Mouse (Mus musculus) heart, postnatal 0 days (tissue): ENCODE measurements around the gene Polm. TPM values are rescaled to one million over a fixed set of nuclear protein-coding genes. Genes with fewer than 3 reads are reported as not detected.

Source experiments
- ATAC-seq: fragments of 200-750 bp; cut with Nextera tagmentation; 2 replicates; pipeline ENCODE4 v1.8.0; 2017; ENCODE audit warnings: low read depth, moderate number of reproducible peaks, moderate library complexity; ENCODE audit not compliant: insufficient read depth
- DNase-seq: peaks from one replicate; pipeline ENCODE4 v3.0.0-alpha.2; 2016; ENCODE audit warnings: low spot score
- H3K27ac ChIP-seq: fragments of 300-500 bp; sonication (generic); 2 replicates; pipeline ENCODE4 v1.5.1; 2014; ENCODE audit warnings: low read depth, mild to moderate bottlenecking
- H3K27me3 ChIP-seq: fragments of 300-500 bp; sonication (generic); 2 replicates; pipeline ENCODE4 v1.6.1; 2014; ENCODE audit warnings: low read length, mixed read lengths; ENCODE audit not compliant: control insufficient read depth, insufficient read depth
- H3K36me3 ChIP-seq: fragments of 300-500 bp; sonication (generic); replicated peaks from 2 replicates; pipeline ENCODE4 v1.6.1; 2014; ENCODE audit warnings: low read length, mixed read lengths; ENCODE audit not compliant: control insufficient read depth, insufficient read depth
- H3K4me1 ChIP-seq: fragments of 300-500 bp; sonication (generic); 2 replicates; pipeline ENCODE4 v1.6.1; 2014; ENCODE audit warnings: antibody characterized with exemption; ENCODE audit not compliant: control insufficient read depth, insufficient read depth
- H3K4me2 ChIP-seq: fragments of 300-500 bp; sonication (generic); 2 replicates; pipeline ENCODE4 v1.6.1; 2014; ENCODE audit warnings: low read depth, mild to moderate bottlenecking, low read length, moderate library complexity
- H3K4me3 ChIP-seq: fragments of 300-500 bp; sonication (generic); 2 replicates; pipeline ENCODE4 v1.5.1; 2014; ENCODE audit warnings: low read depth, low read length
- H3K9ac ChIP-seq: fragments of 300-500 bp; sonication (generic); replicated peaks from 2 replicates; pipeline ENCODE4 v1.6.1; 2014; ENCODE audit warnings: low read depth, low read length, mixed read lengths
- H3K9me3 ChIP-seq: fragments of 300-500 bp; sonication (generic); replicated peaks from 2 replicates; pipeline ENCODE4 v1.6.1; 2016; ENCODE audit warnings: low read length; ENCODE audit not compliant: control insufficient read depth
- CTCF ChIP-seq: IDR thresholded peaks from 2 replicates; pipeline ENCODE4 v1.5.1; 2016; ENCODE audit warnings: antibody characterized with exemption, control low read depth, low read depth
- EP300 ChIP-seq: IDR thresholded peaks from 2 replicates; pipeline ENCODE4 v1.6.1; 2016; ENCODE audit warnings: antibody characterized with exemption, low read depth
- WGBS: fragments of 180-500 bp; shearing (Covaris S2); extraction: QIAGEN DNeasy Blood & Tissue Kit; methylation state at CpG from one replicate; pipeline ENCODE4 v1.1.7; 2014; 5-methylcytosine and 5-hydroxymethylcytosine counted together
- polyA plus RNA-seq: library from polyadenylated mRNA; unstranded; fragments of >200 nt; fragmentation: Nextera tagmentation; extraction: Ambion mirVana; gene quantifications from 2 replicates; pipeline ENCODE4 v1.2.1, GENCODE M21; 2015
- total RNA-seq: library from RNA; depleted of rRNA; stranded (reverse); fragments of >200 nt; gene quantifications from 2 replicates; pipeline ENCODE4 v1.2.3, GENCODE M21; 2014; ENCODE audit warnings: low replicate concordance

Gene Polm
- total and polyA plus RNA-seq, 2 experiments from 2014 or later, result 3.7 to 4.4 TPM

GRCm38 (mm10) chr11:5835057-5835456 is 2.8 kb downstream of the Polm start:
- Histone ChIP-seq H3K27me3 (no peaks in the 10 kb centered on the region), H3K4me3 (no peak overlapping the region), H3K4me2 (no peak overlapping the region), H3K36me3 (peaks cover 34% of the 10 kb centered on the region), H3K9me3 (no peaks in the 10 kb centered on the region), H3K9ac (no peak overlapping the region), H3K4me1 (peaks cover 10% of the 10 kb centered on the region; the same call in 1 of the 2 replicates), H3K27ac (no peak overlapping the region)
- ATAC-seq, result no peak
- no peak for TF ChIP-seq CTCF
- TF ChIP-seq EP300, result no peak
- no peak for DNase-seq
- 79% methylated on average over 7 of the region's 7 CpGs for WGBS

- no peaks in the 10 kb centered on the region for H3K27me3 ChIP-seq
- H3K9me3 ChIP-seq, result no peaks in the 10 kb centered on the region
- no peak for DNase-seq
- H3K27ac ChIP-seq, result no peak overlapping the region
- H3K4me3 ChIP-seq, result no peak overlapping the region
- no peak for TF ChIP-seq CTCF
- TF ChIP-seq EP300, result no peak
- H3K36me3 ChIP-seq, result peaks cover 38% of the 10 kb centered on the region
- no peak for ATAC-seq
- H3K4me1 ChIP-seq, result peaks cover 10% of the 10 kb centered on the region; the same call in 1 of the 2 replicates
- H3K4me2 ChIP-seq, result no peak overlapping the region
- 70% methylated on average over 9 of the region's 9 CpGs for WGBS
- H3K9ac ChIP-seq, result no peak overlapping the region
Measured at GRCm38 (mm10) chr11:5834506-5834905, 3.3 kb downstream of the Polm start.

- 89% methylated on average over 12 of the region's 12 CpGs for WGBS
Measured at GRCm38 (mm10) chr11:5829327-5829726, 8.5 kb downstream of the Polm start.

GRCm38 (mm10) chr11:5828509-5829191 is 9.2 kb downstream of the Polm start:
- H3K27me3 ChIP-seq, result no peaks in the 10 kb centered on the region
- ATAC-seq, result peak; percentile 33
- no peak overlapping the region for H3K27ac ChIP-seq
- H3K4me3 ChIP-seq, result no peak overlapping the region
- 0 out of 2 replicates have a peak, but pooled peaks cover 6% of the 10 kb centered on the region for H3K4me1 ChIP-seq
- H3K4me2 ChIP-seq, result no peak overlapping the region
- no peaks in the 10 kb centered on the region for H3K9me3 ChIP-seq
- H3K36me3 ChIP-seq, result peaks cover 44% of the 10 kb centered on the region
- H3K9ac ChIP-seq, result no peak overlapping the region
- TF ChIP-seq CTCF (no peak), EP300 (no peak)
- WGBS, result 65% methylated on average over 11 of the region's 11 CpGs
- DNase-seq, result no peak

More at GRCm38 (mm10) chr11:5829327-5829726, 8.5 kb downstream of the Polm start:
- DNase-seq, result no peak
- ATAC-seq, result no peak
- Histone ChIP-seq H3K27me3 (no peaks in the 10 kb centered on the region), H3K9ac (no peak overlapping the region), H3K9me3 (no peaks in the 10 kb centered on the region), H3K4me3 (no peak overlapping the region), H3K4me1 (0 out of 2 replicates have a peak, but pooled peaks cover 6% of the 10 kb centered on the region), H3K4me2 (no peak overlapping the region), H3K36me3 (peaks cover 49% of the 10 kb centered on the region), H3K27ac (no peak overlapping the region)
- TF ChIP-seq CTCF (no peak), EP300 (no peak)

- no peak overlapping the region for H3K27ac ChIP-seq
- no peak overlapping the region for H3K4me3 ChIP-seq
Measured at GRCm38 (mm10) chr11:5827931-5828330, 9.9 kb downstream of the Polm start.

More at GRCm38 (mm10) chr11:5827931-5828330, 9.9 kb downstream of the Polm start:
- no peak for TF ChIP-seq CTCF
- no peak for TF ChIP-seq EP300
- Histone ChIP-seq H3K4me1 (0 out of 2 replicates have a peak, but pooled peaks cover 6% of the 10 kb centered on the region), H3K27me3 (no peaks in the 10 kb centered on the region), H3K9me3 (no peaks in the 10 kb centered on the region), H3K4me2 (no peak overlapping the region), H3K36me3 (peaks cover 40% of the 10 kb centered on the region), H3K9ac (no peak overlapping the region)
- WGBS, result 84% methylated on average over 5 of the region's 5 CpGs
- ATAC-seq (no peak), DNase-seq (no peak)
